Mouse (Mus musculus) CD4-positive, CD25-positive, alpha-beta regulatory T cell, adult 4 months (primary cell): Measurements from ENCODE around the gene Arhgef7. TPM values are rescaled to one million over a fixed set of nuclear protein-coding genes. Genes with fewer than 3 reads are reported as not detected.

ENCODE experiments used
- ATAC-seq: one replicate; pipeline ENCODE4 v1.8.0; 2017
- polyA plus RNA-seq, 2 experiments: library from polyadenylated mRNA; unstranded; fragments of 100-300 nt; shearing (Covaris generic); gene quantifications; one replicate each; pipeline ENCODE4 v1.2.1; 2017

Arhgef7 gene
- polyA plus RNA-seq, 2 experiments from 2014 or later, result 33.2 to 42.6 TPM

GRCm38 (mm10) chr8:11799098-11799497 is 71.6 kb downstream of the Arhgef7 start:
- ATAC-seq, result no peak

GRCm38 (mm10) chr8:11800481-11800880 is 73.0 kb downstream of the Arhgef7 start:
- no peak for ATAC-seq

- no peak for ATAC-seq
Observed at GRCm38 (mm10) chr8:11801571-11801970, 74.0 kb downstream of the Arhgef7 start.

- no peak for ATAC-seq
Observed at GRCm38 (mm10) chr8:11804914-11805313, 77.4 kb downstream of the Arhgef7 start.

DNA sequence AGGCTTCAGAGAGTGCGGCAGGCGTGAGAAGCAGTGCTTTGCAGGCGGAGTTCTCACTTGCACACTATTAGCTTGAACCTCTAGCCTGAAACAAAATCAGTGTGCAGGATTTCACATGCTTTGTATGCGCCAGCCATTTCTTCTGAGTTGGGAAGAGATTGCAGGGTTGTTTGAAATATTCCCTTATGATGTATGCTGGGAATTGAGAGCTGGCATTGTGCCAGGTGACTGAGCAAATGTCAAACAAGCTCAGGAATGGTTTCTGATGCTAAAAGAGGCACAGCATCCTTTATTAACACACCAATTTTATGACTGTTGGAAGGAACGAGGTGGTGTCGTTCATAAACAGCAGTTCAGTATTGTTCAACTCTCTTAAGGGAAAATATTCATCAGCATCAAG is 78.7 kb downstream of the Arhgef7 start:
- no peak for ATAC-seq

- no peak for ATAC-seq
Observed at GRCm38 (mm10) chr8:11807361-11807760, 79.8 kb downstream of the Arhgef7 start.

- ATAC-seq, result no peak
Observed at GRCm38 (mm10) chr8:11808047-11808446, 80.5 kb downstream of the Arhgef7 start.

DNA sequence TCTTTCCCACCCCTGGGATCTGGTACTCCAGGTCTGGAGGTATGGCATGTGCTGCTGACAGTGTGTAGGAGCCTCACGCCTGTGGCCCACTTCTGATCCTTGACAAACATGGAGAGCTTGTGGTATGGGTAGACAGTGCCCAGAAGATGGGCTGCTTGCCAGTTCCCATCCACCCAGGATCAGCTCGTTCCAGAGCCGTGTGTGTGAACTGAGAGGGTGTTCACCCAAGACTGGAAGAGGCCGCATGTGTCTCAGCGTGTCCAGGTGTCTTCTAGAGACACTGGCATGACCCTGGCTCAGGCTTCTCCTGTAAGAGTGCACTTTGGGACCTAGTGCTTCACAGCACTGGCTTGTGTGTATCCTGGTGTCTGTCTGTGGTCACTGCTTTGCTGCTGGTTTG is 82.9 kb downstream of the Arhgef7 start:
- no peak for ATAC-seq

- ATAC-seq, result no peak
Observed at GRCm38 (mm10) chr8:11813801-11814200, 86.3 kb downstream of the Arhgef7 start.

DNA sequence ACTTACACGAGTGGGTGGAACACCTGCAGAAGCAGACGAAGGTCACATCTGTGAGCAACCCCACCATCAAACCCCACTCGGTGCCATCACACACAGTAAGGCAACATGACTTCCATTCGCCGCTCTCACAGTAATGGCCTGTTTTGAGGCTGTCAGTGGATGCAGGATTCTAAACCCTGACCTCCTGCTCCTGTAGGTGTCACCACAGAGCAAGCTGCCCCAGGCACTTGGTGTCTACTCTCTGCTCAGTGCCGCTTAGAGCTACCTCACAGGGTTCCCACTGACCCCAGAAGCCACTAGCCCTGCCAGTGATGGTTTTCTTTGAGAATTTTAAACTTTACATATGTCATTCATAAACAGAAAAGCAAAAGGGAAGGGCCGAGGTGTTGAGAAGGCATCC is 87.7 kb downstream of the Arhgef7 start:
- ATAC-seq, result no peak

GRCm38 (mm10) chr8:11820136-11820535 is 92.6 kb downstream of the Arhgef7 start:
- no peak for ATAC-seq

- no peak for ATAC-seq
Observed at GRCm38 (mm10) chr8:11820568-11820967, 93.0 kb downstream of the Arhgef7 start.

DNA sequence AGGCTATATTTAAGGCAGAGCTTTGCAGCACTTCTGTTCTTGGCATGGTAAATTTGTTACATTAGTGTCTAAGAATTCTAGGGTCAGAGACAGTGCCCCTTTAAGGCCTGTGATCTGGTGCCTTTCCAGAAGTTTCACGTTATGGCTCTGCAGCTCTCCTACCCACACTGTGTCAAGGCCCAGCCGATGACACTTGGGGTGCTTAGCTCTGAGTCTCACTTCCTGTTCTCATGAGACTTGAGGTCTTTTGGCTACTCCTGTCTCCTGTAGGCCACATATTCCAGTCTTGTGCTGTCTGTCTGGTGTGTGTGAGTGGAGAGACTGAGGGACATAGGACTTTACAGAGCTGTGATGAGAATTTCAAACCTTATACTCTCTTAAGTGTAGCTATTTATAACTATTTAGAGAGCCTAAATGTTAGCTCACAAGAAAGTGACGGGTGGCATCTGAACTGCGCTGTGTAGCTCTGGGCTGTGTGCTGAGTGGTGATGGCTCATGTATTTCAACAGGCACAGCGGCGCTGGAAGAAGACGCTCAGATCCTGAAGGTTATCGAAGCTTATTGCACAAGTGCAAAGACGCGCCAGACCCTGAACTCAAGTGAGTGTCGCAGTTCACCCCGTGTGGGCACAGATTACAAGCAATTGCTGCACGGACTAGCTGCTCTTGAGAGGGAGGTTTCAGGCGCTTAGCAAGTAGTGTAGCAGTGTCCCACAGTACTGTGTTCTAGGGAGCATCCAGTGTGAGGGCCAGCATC is 94.1 kb downstream of the Arhgef7 start:
- ATAC-seq, result no peak

- ATAC-seq, result no peak
Observed at GRCm38 (mm10) chr8:11822550-11823060, 95.1 kb downstream of the Arhgef7 start.

DNA sequence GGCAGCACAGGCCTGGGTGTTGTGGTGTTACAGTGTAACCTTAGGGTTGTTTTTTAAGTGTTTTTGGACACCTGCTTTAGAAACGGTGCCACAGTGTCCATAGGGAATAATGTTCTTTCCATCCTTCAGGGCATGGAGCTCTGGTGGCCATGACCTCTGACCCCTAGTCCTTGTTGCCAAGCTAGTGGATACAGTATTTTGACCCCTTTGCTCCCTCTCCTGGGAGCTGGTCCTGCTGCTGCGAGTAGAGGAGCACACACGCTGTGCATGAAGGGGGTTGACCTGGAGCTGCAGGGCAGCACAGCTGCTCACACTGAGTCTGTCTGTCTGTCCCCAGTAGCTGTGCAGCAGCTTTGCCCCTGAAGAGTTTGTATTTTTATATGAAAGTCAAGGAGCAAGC is 98.2 kb downstream of the Arhgef7 start:
- ATAC-seq, result no peak

DNA sequence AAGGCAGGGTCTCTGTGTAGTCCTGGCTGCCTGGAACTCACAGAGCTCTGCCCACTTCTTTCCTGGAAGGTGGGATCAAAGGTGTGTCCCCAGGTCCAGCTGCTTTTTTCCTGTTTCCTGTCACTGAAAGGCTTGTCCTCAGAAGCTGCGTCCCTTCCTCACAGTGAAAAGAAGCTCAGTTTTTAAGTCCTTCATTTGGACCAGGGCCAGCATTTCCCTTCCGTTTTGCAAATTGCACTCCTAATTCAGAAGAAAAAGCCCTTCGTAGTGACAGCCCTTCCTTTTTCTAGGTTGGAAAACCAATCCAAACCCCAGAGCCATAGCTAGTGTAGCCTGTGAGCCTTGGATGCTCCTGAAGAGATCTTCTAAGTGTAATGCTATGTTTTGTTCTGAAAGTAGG is 99.8 kb downstream of the Arhgef7 start:
- ATAC-seq, result no peak

- no peak for ATAC-seq
Observed at GRCm38 (mm10) chr8:11830214-11831046, 102.9 kb downstream of the Arhgef7 start.

GRCm38 (mm10) chr8:11831174-11831573 is 103.7 kb downstream of the Arhgef7 start:
- no peak for ATAC-seq

GRCm38 (mm10) chr8:11831939-11832338 is 104.4 kb downstream of the Arhgef7 start:
- no peak for ATAC-seq

DNA sequence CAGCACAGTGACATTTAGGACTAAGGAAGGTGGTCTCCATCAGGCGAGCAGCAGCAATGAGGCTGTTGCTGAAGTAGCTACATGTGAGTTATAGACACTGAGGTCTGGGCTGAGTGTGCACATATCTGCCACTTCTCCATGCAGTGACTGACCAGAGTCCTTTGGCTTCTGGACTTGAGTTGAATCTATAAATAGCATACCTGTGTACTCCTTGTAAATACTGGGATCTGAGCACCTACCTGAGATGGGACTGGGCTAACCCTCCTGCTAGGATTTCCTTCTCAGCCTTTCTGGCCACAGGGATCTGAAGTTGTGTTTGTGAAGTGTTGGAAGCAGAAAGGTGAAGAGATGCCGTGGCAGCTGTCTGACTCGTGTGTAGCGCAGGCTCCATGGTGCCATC is 105.6 kb downstream of the Arhgef7 start:
- ATAC-seq, result no peak

DNA sequence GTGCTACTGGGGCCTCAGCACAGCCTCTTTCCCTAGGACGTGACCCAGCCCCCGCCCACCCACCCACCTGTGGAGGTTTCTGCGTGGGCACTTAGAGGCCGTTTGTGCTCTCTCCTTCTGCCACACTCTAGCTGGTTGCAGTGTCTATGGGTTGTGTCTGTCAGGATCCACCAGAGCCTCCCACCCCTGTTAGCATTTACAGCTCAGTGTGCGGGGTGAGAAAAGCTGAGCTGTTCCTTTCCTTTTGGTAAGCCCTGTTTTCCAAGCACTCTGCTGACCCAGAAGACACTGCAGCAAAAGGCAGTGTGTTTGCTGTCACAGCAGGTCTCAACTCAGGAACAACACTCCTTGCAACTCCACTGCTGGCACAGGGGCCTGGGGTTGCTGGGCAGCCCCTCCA is 106.7 kb downstream of the Arhgef7 start:
- ATAC-seq, result no peak

- no peak for ATAC-seq
Observed at GRCm38 (mm10) chr8:11834691-11835090, 107.2 kb downstream of the Arhgef7 start.

GRCm38 (mm10) chr8:11840174-11840573 is 112.7 kb downstream of the Arhgef7 start, which contains the start of gene Tex29:
Gene Tex29, plus strand, starts transcription at chr8:11840474.
- ATAC-seq, result no peak

GRCm38 (mm10) chr8:11841571-11841970 is 114.0 kb downstream of the Arhgef7 start:
- no peak for ATAC-seq
